Mouse (Mus musculus): ENCODE data around the gene Mogs. TPM values are rescaled to one million over a fixed set of nuclear protein-coding genes. Genes with fewer than 3 reads are reported as not detected.

Gene Mogs
- polyA plus RNA-seq, 1 experiment from 2014 or later: 21.4 TPM

GRCm38 (mm10) chr6:83162701-83163100 is 47.4 kb downstream of the Mogs start:
- no peaks in the 10 kb centered on the region for H3K36me3 ChIP-seq (replicated peaks; ENCODE audit: insufficient read depth, low read length)
- TF ChIP-seq CTCF (IDR thresholded peaks at IDR 0.05; ENCODE audit: low read depth) (peak; percentile 83), EP300 (IDR thresholded peaks at IDR 0.05; ENCODE audit: low read depth) (no peak)
- WGBS (ENCODE audit: insufficient replicate concordance): 1% methylated on average over 8 of the region's 8 CpGs
- H3K4me3 ChIP-seq (ENCODE audit: low read depth, low read length): peak overlapping the region; percentile 45
- H3K27ac ChIP-seq (ENCODE audit: low read depth): no peak overlapping the region
- peak overlapping the region; percentile 45; the same call in 1 of the 2 replicates for H3K9ac ChIP-seq (replicated peaks)
- H3K9me3 ChIP-seq (ENCODE audit: low read length): no peaks in the 10 kb centered on the region
- peaks cover 23% of the 10 kb centered on the region for H3K27me3 ChIP-seq (ENCODE audit: insufficient read depth, low read length)
- ATAC-seq (0 out of 2 replicates have a peak, but pooled peaks have one; percentile 12), DNase-seq (peak; percentile 74)
- peaks cover 32% of the 10 kb centered on the region for H3K4me1 ChIP-seq (ENCODE audit: insufficient read depth)
- peak overlapping the region; percentile 79 for H3K4me2 ChIP-seq (ENCODE audit: low read depth, low read length)

GRCm38 (mm10) chr6:83165026-83165606 is 49.8 kb downstream of the Mogs start:
- Histone ChIP-seq H3K4me1 (ENCODE audit: insufficient read depth) (peaks cover 36% of the 10 kb centered on the region), H3K36me3 (replicated peaks; ENCODE audit: insufficient read depth, low read length) (no peaks in the 10 kb centered on the region), H3K9me3 (ENCODE audit: low read length) (no peaks in the 10 kb centered on the region), H3K4me3 (ENCODE audit: low read depth, low read length) (peak overlapping the region; percentile 85), H3K27ac (ENCODE audit: low read depth) (peak overlapping the region; percentile 81), H3K27me3 (ENCODE audit: insufficient read depth, low read length) (peaks cover 23% of the 10 kb centered on the region), H3K9ac (replicated peaks) (peak overlapping the region; percentile 87), H3K4me2 (ENCODE audit: low read depth, low read length) (peak overlapping the region; percentile 81)
- DNase-seq: no peak
- ATAC-seq: peak; percentile 5; the same call in 1 of the 2 replicates
- 6% methylated on average over 6 of the region's 6 CpGs for WGBS (ENCODE audit: insufficient replicate concordance)
- TF ChIP-seq EP300 (IDR thresholded peaks at IDR 0.05; ENCODE audit: low read depth) (no peak), CTCF (IDR thresholded peaks at IDR 0.05; ENCODE audit: low read depth) (no peak)

- no peaks in the 10 kb centered on the region for H3K36me3 ChIP-seq (replicated peaks; ENCODE audit: insufficient read depth, low read length)
- H3K27me3 ChIP-seq (ENCODE audit: insufficient read depth, low read length): peaks cover 20% of the 10 kb centered on the region
- H3K4me1 ChIP-seq (ENCODE audit: insufficient read depth): peaks cover 36% of the 10 kb centered on the region
- peak within 1 kb of the TSS; percentile 81 for H3K27ac ChIP-seq (ENCODE audit: low read depth)
- peak within 1 kb of the TSS; percentile 81 for H3K4me2 ChIP-seq (ENCODE audit: low read depth, low read length)
- DNase-seq (peak; percentile 95), ATAC-seq (peak; percentile 87)
- WGBS (ENCODE audit: insufficient replicate concordance): under 1% methylated on average over 44 of the region's 58 CpGs
- peak within 1 kb of the TSS; percentile 85 for H3K4me3 ChIP-seq (ENCODE audit: low read depth, low read length)
- TF ChIP-seq EP300 (IDR thresholded peaks at IDR 0.05; ENCODE audit: low read depth) (no peak; the same call in 1 of the 2 replicates), CTCF (IDR thresholded peaks at IDR 0.05; ENCODE audit: low read depth) (peak; percentile 97)
- peak within 1 kb of the TSS; percentile 87 for H3K9ac ChIP-seq (replicated peaks)
- H3K9me3 ChIP-seq (ENCODE audit: low read length): no peaks in the 10 kb centered on the region
Measured at GRCm38 (mm10) chr6:83165607-83166242, 50.4 kb downstream of the Mogs start, which contains the start of gene Dctn1. Gene Dctn1, plus strand, starts transcription at chr6:83165920.

GRCm38 (mm10) chr6:83166243-83166630 is 50.9 kb downstream of the Mogs start:
- DNase-seq: no peak
- Histone ChIP-seq H3K9ac (replicated peaks) (peak overlapping the region; percentile 87), H3K4me2 (ENCODE audit: low read depth, low read length) (peak overlapping the region; percentile 81), H3K27me3 (ENCODE audit: insufficient read depth, low read length) (peaks cover 15% of the 10 kb centered on the region), H3K4me1 (ENCODE audit: insufficient read depth) (peaks cover 36% of the 10 kb centered on the region), H3K4me3 (ENCODE audit: low read depth, low read length) (peak overlapping the region; percentile 85), H3K36me3 (replicated peaks; ENCODE audit: insufficient read depth, low read length) (no peaks in the 10 kb centered on the region), H3K9me3 (ENCODE audit: low read length) (no peaks in the 10 kb centered on the region), H3K27ac (ENCODE audit: low read depth) (peak overlapping the region; percentile 81)
- TF ChIP-seq EP300 (IDR thresholded peaks at IDR 0.05; ENCODE audit: low read depth) (no peak), CTCF (IDR thresholded peaks at IDR 0.05; ENCODE audit: low read depth) (no peak)
- ATAC-seq: peak; percentile 17
- WGBS (ENCODE audit: insufficient replicate concordance): under 1% methylated on average over 12 of the region's 12 CpGs

MicroRNAs encoded within 50 kb of the gene (microRNA counts, 519-probe panel; counts per million panel counts)
- microRNA mmu-miR-3470a+mmu-miR-3470b: not detected

Small RNAs within 50 kb of the gene (microRNA-seq; reads per million reads assigned to microRNA genes)
- not detected for gene Mir3470a

Other genes starting within 250 kb of the Mogs start
- gene Sema4f, start 175.7 kb upstream of the Mogs start, polyA plus RNA-seq (2015; fragmentation: Nextera tagmentation; extraction: Ambion mirVana): 0.08 and 0.12 TPM in 2 replicates
- 3.8 and 4.3 TPM in 2 replicates for gene M1ap, start 168.6 kb upstream of the Mogs start, polyA plus RNA-seq (2015; fragmentation: Nextera tagmentation; extraction: Ambion mirVana)
- 11.3 and 11.8 TPM in 2 replicates for gene Dok1, start 82.0 kb upstream of the Mogs start, polyA plus RNA-seq (2015; fragmentation: Nextera tagmentation; extraction: Ambion mirVana)
- gene Loxl3, start 81.3 kb upstream of the Mogs start, polyA plus RNA-seq (2015; fragmentation: Nextera tagmentation; extraction: Ambion mirVana): 1.2 and 1.7 TPM in 2 replicates
- gene Aup1, start 61.0 kb upstream of the Mogs start, polyA plus RNA-seq (2015; fragmentation: Nextera tagmentation; extraction: Ambion mirVana): 175 and 180 TPM in 2 replicates
- gene Htra2, start 60.2 kb upstream of the Mogs start, polyA plus RNA-seq (2015; fragmentation: Nextera tagmentation; extraction: Ambion mirVana): 33.8 and 34.7 TPM in 2 replicates
- 7.5 and 8.2 TPM in 2 replicates for gene Dqx1, start 57.7 kb upstream of the Mogs start, polyA plus RNA-seq (2015; fragmentation: Nextera tagmentation; extraction: Ambion mirVana)
- not detected in 2 replicates for gene Tlx2, start 45.2 kb upstream of the Mogs start, polyA plus RNA-seq (2015; fragmentation: Nextera tagmentation; extraction: Ambion mirVana)
- gene Pcgf1, start 37.6 kb upstream of the Mogs start, polyA plus RNA-seq (2015; fragmentation: Nextera tagmentation; extraction: Ambion mirVana): 11.6 and 11.7 TPM in 2 replicates
- 0.40 and 0.51 TPM in 2 replicates for gene Lbx2, start 29.1 kb upstream of the Mogs start, polyA plus RNA-seq (2015; fragmentation: Nextera tagmentation; extraction: Ambion mirVana)
- gene Ccdc142, start 13.9 kb upstream of the Mogs start, polyA plus RNA-seq (2015; fragmentation: Nextera tagmentation; extraction: Ambion mirVana): 0.54 and 0.71 TPM in 2 replicates
- gene Gm42688, start 13.9 kb upstream of the Mogs start, polyA plus RNA-seq (2015; fragmentation: Nextera tagmentation; extraction: Ambion mirVana): 0.85 and 0.92 TPM in 2 replicates
- gene Mrpl53, start 6.5 kb upstream of the Mogs start, polyA plus RNA-seq (2015; fragmentation: Nextera tagmentation; extraction: Ambion mirVana): 88.3 and 90.2 TPM in 2 replicates
- 21.0 and 22.0 TPM in 2 replicates for gene Wbp1, start 6.1 kb downstream of the Mogs start, polyA plus RNA-seq (2015; fragmentation: Nextera tagmentation; extraction: Ambion mirVana)
- gene Ino80b, start 9.9 kb downstream of the Mogs start, polyA plus RNA-seq (2015; fragmentation: Nextera tagmentation; extraction: Ambion mirVana): 5.1 and 5.7 TPM in 2 replicates
- 7.0 and 7.1 TPM in 2 replicates for gene Rtkn, start 20.0 kb downstream of the Mogs start, polyA plus RNA-seq (2015; fragmentation: Nextera tagmentation; extraction: Ambion mirVana)
- 0.17 and 0.20 TPM in 2 replicates for gene Wdr54, start 40.9 kb downstream of the Mogs start, polyA plus RNA-seq (2015; fragmentation: Nextera tagmentation; extraction: Ambion mirVana)
- gene 1700003E16Rik, start 40.9 kb downstream of the Mogs start, polyA plus RNA-seq (2015; fragmentation: Nextera tagmentation; extraction: Ambion mirVana): 0.25 and 0.27 TPM in 2 replicates
- gene Dctn1, start 50.4 kb downstream of the Mogs start, polyA plus RNA-seq (2015; fragmentation: Nextera tagmentation; extraction: Ambion mirVana): 13.2 and 14.7 TPM in 2 replicates
- 0.04 and 0.05 TPM in 2 replicates for gene Slc4a5, start 104.3 kb downstream of the Mogs start, polyA plus RNA-seq (2015; fragmentation: Nextera tagmentation; extraction: Ambion mirVana)
- 16.6 and 20.9 TPM in 2 replicates for gene Mthfd2, start 210.4 kb downstream of the Mogs start, polyA plus RNA-seq (2015; fragmentation: Nextera tagmentation; extraction: Ambion mirVana)
- 17.2 and 20.9 TPM in 2 replicates for gene Mob1a, start 210.5 kb downstream of the Mogs start, polyA plus RNA-seq (2015; fragmentation: Nextera tagmentation; extraction: Ambion mirVana)
- 277 and 286 TPM in 2 replicates for gene Bola3, start 233.7 kb downstream of the Mogs start, polyA plus RNA-seq (2015; fragmentation: Nextera tagmentation; extraction: Ambion mirVana)

All from liver, postnatal 0 days (tissue).